Mouse (Mus musculus) E14TG2a.4 (cell line): Measurements from ENCODE around the gene Gdpd3.

Experiments
- CTCF ChIP-seq: conservative IDR thresholded peaks from 2 replicates; pipeline ENCODE4 v1.5.1; 2014; ENCODE audit warnings: low read length
- NANOG ChIP-seq: IDR thresholded peaks from 2 replicates; pipeline ENCODE4 v1.6.1; 2014; ENCODE audit warnings: borderline replicate concordance, low read length, mixed read lengths
- POU5F1 ChIP-seq: IDR thresholded peaks from 2 replicates; pipeline ENCODE4 v1.6.1; 2014; ENCODE audit warnings: low read length, borderline replicate concordance

- TF ChIP-seq CTCF (no peak), NANOG (no peak), POU5F1 (no peak)
These were observed 10.5 kb downstream of the Gdpd3 start, which contains the start of gene Ypel3 for GRCm38 (mm10) chr7:126776598-126777057.
